Mouse (Mus musculus) ES-CJ7 (cell line): ENCODE data around the gene Olfr55.
"Not testable (repeated sequence)": the region's sequence is repeated elsewhere in the genome, so short reads cannot be mapped to it uniquely, and the experiment has no call there.

Source experiments
- DNase-seq: peaks from one replicate; pipeline ENCODE4 v3.0.0; 2011; ENCODE audit warnings: low read depth, low spot score

Gene Olfr55

GRCm38 (mm10) chr17:33168147-33168546 lies at the start of gene Olfr55:
Gene Olfr55 (plus strand): TSS chr17:33168447.
- DNase-seq, result not testable (repeated sequence)

DNA sequence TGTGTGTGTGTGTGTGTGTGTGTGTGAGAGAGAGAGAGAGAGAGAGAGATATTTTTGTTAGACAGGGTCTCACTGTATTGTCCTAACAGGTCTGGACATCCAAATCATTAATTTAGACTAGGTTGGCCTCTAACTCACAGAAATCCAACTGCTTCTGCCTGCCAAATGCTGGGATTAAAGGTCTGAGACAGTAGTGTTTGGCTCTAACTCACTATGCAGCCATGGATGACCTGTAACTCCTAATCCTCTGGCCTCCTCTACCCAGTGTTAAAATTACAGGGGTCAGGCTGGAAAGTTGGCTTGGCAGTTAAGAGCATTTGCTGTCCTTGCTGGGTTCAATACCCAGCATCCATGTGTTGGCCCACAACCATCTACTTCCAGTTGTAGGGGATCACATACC lies 43.7 kb upstream of the Olfr55 start:
- no peak for DNase-seq

GRCm38 (mm10) chr17:33126257-33126656 lies 42.0 kb upstream of the Olfr55 start:
- DNase-seq, result no peak

DNA sequence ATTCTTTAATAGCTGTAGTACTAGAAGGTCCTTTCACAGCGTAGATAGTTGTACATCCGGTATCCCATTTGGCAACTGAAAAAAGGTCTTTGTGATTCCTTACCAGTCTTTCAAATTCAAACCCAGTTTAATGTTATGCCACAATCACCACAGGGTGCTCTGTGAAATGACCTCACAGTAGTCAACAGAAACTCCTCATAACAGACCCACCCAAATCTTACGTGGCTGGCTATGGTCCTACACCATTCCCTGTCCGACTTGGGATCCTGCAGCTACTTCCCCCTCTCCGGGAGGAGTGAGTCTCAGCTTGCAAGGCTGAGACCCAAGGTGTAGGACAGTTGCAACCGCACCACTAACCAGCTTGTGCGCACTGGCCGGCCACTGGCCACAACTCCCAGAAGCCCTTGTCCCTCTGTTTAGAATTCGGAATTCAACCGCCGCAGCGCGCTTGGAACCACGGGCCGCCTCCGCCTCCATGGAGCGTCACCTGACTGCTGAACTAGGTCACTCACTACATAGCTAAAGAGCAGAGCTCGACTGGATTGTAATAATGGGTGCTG lies 28.9 kb upstream of the Olfr55 start, which contains the start of gene Morc2b:
Morc2b (minus strand) TSS at position 423 of the 560 bp plus-strand sequence.
- peak; percentile 76 for DNase-seq

DNA sequence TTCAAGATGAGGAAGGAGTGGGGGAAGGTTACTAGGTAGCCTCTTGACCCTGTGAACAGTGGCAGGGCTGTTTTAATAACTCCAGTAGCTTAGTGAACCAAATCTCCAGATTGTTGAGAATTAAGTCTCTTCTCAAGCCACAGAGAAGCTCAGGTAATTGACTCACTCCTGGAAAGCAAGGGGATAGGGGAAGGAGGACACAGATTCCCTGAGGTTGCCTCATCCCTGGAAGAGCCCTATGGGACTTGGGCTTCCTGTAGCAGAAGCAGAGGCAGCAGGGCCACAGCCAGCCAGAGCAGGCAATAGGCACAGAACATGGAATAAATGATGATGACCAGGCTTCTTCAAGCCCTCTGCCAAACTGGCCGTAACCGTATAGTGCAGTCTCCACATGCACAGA lies 22.8 kb downstream of the Olfr55 start, which contains the start of gene Olfr239:
Olfr239 (plus strand) TSS at position 301 of the 400 bp plus-strand sequence.
- not testable (repeated sequence) for DNase-seq

- no peak for DNase-seq
Measured at GRCm38 (mm10) chr17:33221590-33221989, 53.3 kb downstream of the Olfr55 start, which contains the start of gene Olfr1564. Gene Olfr1564 (minus strand): TSS chr17:33221690.
